Mouse (Mus musculus): Measurements from ENCODE around the gene Slc8a2. TPM values are rescaled to one million over a fixed set of nuclear protein-coding genes. Genes with fewer than 3 reads are reported as not detected.

The Slc8a2 gene
- total RNA-seq, 1 experiment: 3.1 TPM

- peaks cover 4% of the 10 kb centered on the region; the same call in 1 of the 2 replicates for H3K36me3 ChIP-seq (ENCODE audit: control insufficient read depth, insufficient read depth, low read length, poor library complexity, severe bottlenecking)
- TF ChIP-seq HCFC1 (IDR thresholded peaks at IDR 0.05; ENCODE audit: borderline replicate concordance, insufficient read depth, low read length) (no peak), ZC3H11A (IDR thresholded peaks at IDR 0.05; ENCODE audit: borderline replicate concordance, low read depth, low read length) (no peak), MAFK (IDR thresholded peaks at IDR 0.05; ENCODE audit: insufficient read depth, low read depth, low read length) (no peak), ZNF384 (IDR thresholded peaks at IDR 0.05; ENCODE audit: low read depth, low read length) (no peak)
- H3K4me1 ChIP-seq (ENCODE audit: control insufficient read depth in 2 of 2, insufficient read depth in 2 of 2, low read length in 2 of 2, poor library complexity in 1 of 2): peaks cover 0 to 6% of the 10 kb centered on the region in 2 experiments; a peak in 1 of 4 replicates
- no peak overlapping the region for H3K27ac ChIP-seq (ENCODE audit: insufficient read depth, low read depth, low read length, poor library complexity, severe bottlenecking)
- in situ Hi-C loops (cut with MboI; ENCODE audit: low sequenced_read_pairs in 2 of 2, unreplicated experiment in 2 of 2): loop anchor here in 1 of 2 experiments (10.0 kb wide), 1 partner anchor 63 kb away; no protein-coding TSS in a partner anchor
- DNase-seq (ENCODE audit: low read depth, low spot score): no peak
- H3K4me3 ChIP-seq (ENCODE audit: insufficient read depth in 1 of 2, low read depth in 1 of 2, low read length in 2 of 2, poor library complexity in 1 of 2, severe bottlenecking in 1 of 2): no peak overlapping the region
- H3K9ac ChIP-seq (ENCODE audit: insufficient read depth, low read depth, low read length, poor library complexity, severe bottlenecking): no peak overlapping the region
- no peaks in the 10 kb centered on the region for H3K9me3 ChIP-seq (ENCODE audit: control insufficient read depth, insufficient read depth, low read depth, low read length)
Measured at GRCm38 (mm10) chr7:16207496-16207895, 77.9 kb downstream of the Slc8a2 start.

GRCm38 (mm10) chr7:16208781-16209665 lies 79.4 kb downstream of the Slc8a2 start:
- TF ChIP-seq ZC3H11A (IDR thresholded peaks at IDR 0.05; ENCODE audit: borderline replicate concordance, low read depth, low read length) (no peak), HCFC1 (IDR thresholded peaks at IDR 0.05; ENCODE audit: borderline replicate concordance, insufficient read depth, low read length) (no peak), ZNF384 (IDR thresholded peaks at IDR 0.05; ENCODE audit: low read depth, low read length) (no peak), CHD2 (IDR thresholded peaks at IDR 0.05; ENCODE audit: low read depth, low read length) (no peak), MAFK (IDR thresholded peaks at IDR 0.05; ENCODE audit: insufficient read depth, low read depth, low read length) (no peak)
- Histone ChIP-seq H3K4me1 (ENCODE audit: control insufficient read depth in 2 of 2, insufficient read depth in 2 of 2, low read length in 2 of 2, poor library complexity in 1 of 2) (peaks cover 0 to 6% of the 10 kb centered on the region in 2 experiments; a peak in 1 of 4 replicates), H3K36me3 (ENCODE audit: control insufficient read depth, insufficient read depth, low read length, poor library complexity, severe bottlenecking) (peaks cover 4% of the 10 kb centered on the region; the same call in 1 of the 2 replicates), H3K4me3 (ENCODE audit: insufficient read depth in 1 of 2, low read depth in 1 of 2, low read length in 2 of 2, poor library complexity in 1 of 2, severe bottlenecking in 1 of 2) (no peak overlapping the region), H3K9me3 (ENCODE audit: control insufficient read depth, insufficient read depth, low read depth, low read length) (no peaks in the 10 kb centered on the region), H3K9ac (ENCODE audit: insufficient read depth, low read depth, low read length, poor library complexity, severe bottlenecking) (no peak overlapping the region), H3K27ac (ENCODE audit: insufficient read depth, low read depth, low read length, poor library complexity, severe bottlenecking) (no peak overlapping the region)
- in situ Hi-C loops (cut with MboI; ENCODE audit: low sequenced_read_pairs in 2 of 2, unreplicated experiment in 2 of 2): loop anchor here in 1 of 2 experiments (10.0 kb wide), 1 partner anchor 64 kb away; no protein-coding TSS in a partner anchor
- no peak for DNase-seq (ENCODE audit: low read depth, low spot score)

Other genes starting within 250 kb of the Slc8a2 start
- gene Crx, start 249.9 kb upstream of the Slc8a2 start, total RNA-seq (2012; rRNA removed): 0.16 TPM in 1 of 2 replicates, not detected in the other
- 4.2 and 19.1 TPM in 2 replicates for gene Crxos, start 247.2 kb upstream of the Slc8a2 start, total RNA-seq (2012; rRNA removed)
- 36.3 and 54.0 TPM in 2 replicates for gene Selenow, start 207.4 kb upstream of the Slc8a2 start, total RNA-seq (2012; rRNA removed)
- 212 and 220 TPM in 2 replicates for gene Nop53, start 183.8 kb upstream of the Slc8a2 start, total RNA-seq (2012; rRNA removed)
- 3.8 and 6.8 TPM in 2 replicates for gene Ehd2, start 162.3 kb upstream of the Slc8a2 start, total RNA-seq (2012; rRNA removed)
- gene Bicra, start 81.9 kb upstream of the Slc8a2 start, total RNA-seq (2012; rRNA removed): 3.5 and 3.6 TPM in 2 replicates
- 0.36 and 0.53 TPM in 2 replicates for gene Zfp541, start 68.0 kb upstream of the Slc8a2 start, total RNA-seq (2012; rRNA removed)
- gene Napa, start 31.4 kb upstream of the Slc8a2 start, total RNA-seq (2012; rRNA removed): 99.5 and 103 TPM in 2 replicates
- 15.4 and 20.0 TPM in 2 replicates for gene Kptn, start 9.9 kb upstream of the Slc8a2 start, total RNA-seq (2012; rRNA removed)
- gene Meis3, start 45.3 kb downstream of the Slc8a2 start, total RNA-seq (2012; rRNA removed): 2.6 and 3.8 TPM in 2 replicates
- gene Dhx34, start 92.2 kb downstream of the Slc8a2 start, total RNA-seq (2012; rRNA removed): 8.6 and 11.0 TPM in 2 replicates
- gene C5ar2, start 114.3 kb downstream of the Slc8a2 start, total RNA-seq (2012; rRNA removed): 0.05 and 0.13 TPM in 2 replicates
- not detected in 2 replicates for gene C5ar1, start 129.7 kb downstream of the Slc8a2 start, total RNA-seq (2012; rRNA removed)
- gene Inafm1, start 143.8 kb downstream of the Slc8a2 start, total RNA-seq (2012; rRNA removed): 2.1 TPM in 2 replicates
- 53.9 and 70.3 TPM in 2 replicates for gene Ccdc9, start 157.0 kb downstream of the Slc8a2 start, total RNA-seq (2012; rRNA removed)
- 21.9 and 34.9 TPM in 2 replicates for gene Bbc3, start 178.6 kb downstream of the Slc8a2 start, total RNA-seq (2012; rRNA removed)